Comparison of ENCODE assay signal across 8 mouse cellular contexts in genomic region chr17:56078880-56079795, GRCm38 (mm10). TPM values are rescaled to one million over a fixed set of nuclear protein-coding genes. Genes with fewer than 3 reads are reported as not detected.
DNase-seq lines count a peak whose midpoint lies in the region; ATAC-seq lines count a peak whose summit lies in the region.

Gene Hdgfl2 (plus strand): TSS chr17:56079634.

- peaks cover 22% of the 10 kb centered on the region for H3K36me3 ChIP-seq in heart, embryonic 13.5 days
- peaks cover 24% of the 10 kb centered on the region for H3K36me3 ChIP-seq in liver, embryonic 12.5 days
- 0 out of 2 replicates have a peak, but pooled peaks cover 7% of the 10 kb centered on the region for H3K36me3 ChIP-seq in stomach, embryonic 15.5 days

- WGBS in heart, embryonic 13.5 days: under 1% methylated on average over 61 of the region's 61 CpGs
- WGBS in liver, embryonic 12.5 days (ENCODE audit: insufficient replicate concordance): under 1% methylated on average over 61 of the region's 61 CpGs
- WGBS in stomach, embryonic 15.5 days: under 1% methylated on average over 59 of the region's 61 CpGs

- H3K9ac ChIP-seq in heart, embryonic 13.5 days: peak within 1 kb of the TSS; percentile 94
- H3K9ac ChIP-seq in liver, embryonic 12.5 days: peak within 1 kb of the TSS; percentile 94
- H3K9ac ChIP-seq in stomach, embryonic 15.5 days: peak within 1 kb of the TSS; percentile 88

- peak; percentile 88 for ATAC-seq in heart, embryonic 13.5 days (ENCODE audit: extremely low read depth, insufficient number of reproducible peaks, low FRiP score, low TSS enrichment)
- ATAC-seq in liver, embryonic 12.5 days: peak; percentile 90
- ATAC-seq in stomach, embryonic 15.5 days (ENCODE audit: insufficient read depth, low FRiP score, low read depth): peak; percentile 93

- H3K4me2 ChIP-seq in heart, embryonic 13.5 days: peak within 1 kb of the TSS; percentile 100
- H3K4me2 ChIP-seq in liver, embryonic 12.5 days: peak within 1 kb of the TSS; percentile 94
- H3K4me2 ChIP-seq in stomach, embryonic 15.5 days: peak within 1 kb of the TSS; percentile 91

- H3K4me3 ChIP-seq in brown adipose tissue, adult 24 weeks (ENCODE audit: insufficient read depth, low read depth, low read length): peak within 1 kb of the TSS; percentile 71
- H3K4me3 ChIP-seq in heart, embryonic 13.5 days: peak within 1 kb of the TSS; percentile 84
- peak within 1 kb of the TSS; percentile 88 for H3K4me3 ChIP-seq in liver, embryonic 12.5 days
- H3K4me3 ChIP-seq in stomach, embryonic 15.5 days (replicated peaks): peak within 1 kb of the TSS; percentile 84

- peak; percentile 99 for DNase-seq in CD4-positive, CD25-positive, alpha-beta regulatory T cell, adult 2 months (ENCODE audit: low read depth, low spot score)
- peak; percentile 100 for DNase-seq in fat pad, adult 2 months (ENCODE audit: extremely low read depth, low read depth, low spot score)
- DNase-seq in kidney, postnatal 10 days: peak; percentile 100
- peak; percentile 100 for DNase-seq in natural killer cell, adult 2 months (ENCODE audit: low spot score in 2 of 2)

- H3K4me1 ChIP-seq in brown adipose tissue, adult 24 weeks (ENCODE audit: control insufficient read depth, insufficient read depth, insufficient read length, low read length): peaks cover 7% of the 10 kb centered on the region
- H3K4me1 ChIP-seq in heart, embryonic 13.5 days: peaks cover 39% of the 10 kb centered on the region
- H3K4me1 ChIP-seq in liver, embryonic 12.5 days: peaks cover 47% of the 10 kb centered on the region
- H3K4me1 ChIP-seq in stomach, embryonic 15.5 days: peaks cover 29% of the 10 kb centered on the region

- no peaks in the 10 kb centered on the region for H3K27me3 ChIP-seq in heart, embryonic 13.5 days (replicated peaks)
- no peaks in the 10 kb centered on the region for H3K27me3 ChIP-seq in liver, embryonic 12.5 days (replicated peaks)
- no peaks in the 10 kb centered on the region for H3K27me3 ChIP-seq in stomach, embryonic 15.5 days (replicated peaks)

- H3K9me3 ChIP-seq in heart, embryonic 13.5 days: no peaks in the 10 kb centered on the region
- H3K9me3 ChIP-seq in liver, embryonic 12.5 days (replicated peaks): no peaks in the 10 kb centered on the region
- no peaks in the 10 kb centered on the region for H3K9me3 ChIP-seq in stomach, embryonic 15.5 days

- 0 out of 2 replicates have a peak within 1 kb of the TSS, but pooled peaks have one; percentile 8 for H3K27ac ChIP-seq in brown adipose tissue, adult 24 weeks (replicated peaks; ENCODE audit: low read depth, low read length)
- peak within 1 kb of the TSS; percentile 77 for H3K27ac ChIP-seq in heart, embryonic 13.5 days (replicated peaks)
- H3K27ac ChIP-seq in liver, embryonic 12.5 days: peak within 1 kb of the TSS; percentile 82
- H3K27ac ChIP-seq in stomach, embryonic 15.5 days: peak within 1 kb of the TSS; percentile 61; the same call in 1 of the 2 replicates

RNA-seq across cellular contexts. Expression of gene Hdgfl2, which starts in this region (rescaled TPM):
- polyA plus RNA-seq in brown adipose tissue, adult 24 weeks (2012; ENCODE audit: insufficient read depth, insufficient read length, missing spikeins): 17.6 and 19.3 TPM in 2 replicates
- 75.0 and 89.0 TPM in 2 replicates for polyA plus RNA-seq in heart, embryonic 13.5 days (2015; fragmentation: Nextera tagmentation; extraction: Ambion mirVana)
- polyA plus RNA-seq in liver, embryonic 12.5 days (2016; fragmentation: Nextera tagmentation; extraction: Ambion mirVana): 86.7 and 89.4 TPM in 2 replicates
- 99.9 and 103 TPM in 2 replicates for polyA plus RNA-seq in stomach, embryonic 15.5 days (2015; fragmentation: Nextera tagmentation; extraction: Ambion mirVana)

Comparison
In these comparisons a context has a peak if more than half of its experiments do, and no peak if none do; other contexts are left out.
1. Peak in every context shown above with its lines: DNase-seq, ATAC-seq, H3K4me3 ChIP-seq and H3K27ac ChIP-seq.
2. H3K27ac ChIP-seq: peak in every context shown above with its lines; median percentile 82 in liver, embryonic 12.5 days; 77 in heart, embryonic 13.5 days; 61 in stomach, embryonic 15.5 days; 8 in brown adipose tissue, adult 24 weeks.